8 mouse cellular contexts compared by ENCODE assay signal in the genomic region with DNA sequence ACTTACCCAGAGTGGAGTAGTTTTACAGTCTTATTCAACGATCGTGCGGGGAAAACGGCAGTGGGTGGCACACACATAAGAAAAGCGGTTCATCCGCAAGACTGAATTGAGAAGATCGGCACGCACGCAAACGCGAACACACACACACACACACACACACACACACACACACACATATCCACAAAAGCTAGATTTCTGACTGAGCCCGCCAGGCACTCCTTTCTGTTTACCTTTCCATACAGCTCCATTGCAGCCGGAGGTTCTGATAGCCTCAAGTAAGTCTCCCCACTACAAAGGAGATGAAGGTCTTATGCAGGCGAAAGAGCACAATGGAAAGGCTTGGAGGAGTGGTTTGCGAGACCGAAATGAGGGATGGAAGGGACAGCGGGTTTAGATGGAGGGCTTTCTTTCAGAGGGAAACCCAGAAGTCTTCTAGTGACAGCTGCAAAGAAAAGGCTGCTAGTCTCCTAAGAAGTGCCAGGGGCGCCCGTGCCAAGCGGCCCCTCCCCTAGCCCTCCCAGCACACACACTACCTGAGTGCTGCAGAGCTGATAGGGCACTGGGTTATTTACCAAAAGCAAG. TPM values are rescaled to one million over a fixed set of nuclear protein-coding genes. Genes with fewer than 3 reads are reported as not detected.
A peak's percentile ranks its signal among the peaks of the same experiment; 100 is the strongest.
DNase-seq lines count a peak whose midpoint lies in the region; ATAC-seq and TF ChIP-seq lines count a peak whose summit lies in the region.

A gene (minus strand): TSS at position 434 of the 582 bp plus-strand sequence.

- H3K27me3 ChIP-seq in heart, embryonic 10.5 days (ENCODE audit: insufficient read depth, poor library complexity, severe bottlenecking) = 0 out of 2 replicates have a peak, but pooled peaks cover 4% of the 10 kb centered on the region
- H3K27me3 ChIP-seq in heart, adult 2 months (ENCODE audit: control insufficient read depth, insufficient read depth, low read length) = peaks cover 4% of the 10 kb centered on the region
- peaks cover 23% of the 10 kb centered on the region for H3K27me3 ChIP-seq in forebrain, embryonic 10.5 days (ENCODE audit: poor library complexity, severe bottlenecking)

- H3K9me3 ChIP-seq in heart, embryonic 10.5 days = no peaks in the 10 kb centered on the region
- no peaks in the 10 kb centered on the region for H3K9me3 ChIP-seq in forebrain, embryonic 10.5 days

- 3% methylated on average over 20 of the region's 20 CpGs for WGBS in heart, embryonic 10.5 days
- WGBS in heart, adult 2 months = 3% methylated on average over 20 of the region's 20 CpGs
- under 1% methylated on average over 20 of the region's 20 CpGs for WGBS in forebrain, embryonic 10.5 days

- H3K4me1 ChIP-seq in heart, embryonic 10.5 days = peaks cover 9% of the 10 kb centered on the region
- H3K4me1 ChIP-seq in heart, adult 2 months (ENCODE audit: control insufficient read depth, insufficient read depth, low read length) = no peaks in the 10 kb centered on the region
- H3K4me1 ChIP-seq in forebrain, embryonic 10.5 days = peaks cover 22% of the 10 kb centered on the region

- H3K36me3 ChIP-seq in heart, embryonic 10.5 days = no peaks in the 10 kb centered on the region
- no peaks in the 10 kb centered on the region for H3K36me3 ChIP-seq in heart, adult 2 months (ENCODE audit: control insufficient read depth, insufficient read depth, low read length)
- H3K36me3 ChIP-seq in forebrain, embryonic 10.5 days (replicated peaks) = no peaks in the 10 kb centered on the region

- TF ChIP-seq POLR2A in heart, adult 2 months (IDR thresholded peaks at IDR 0.05; ENCODE audit: insufficient read depth, low read depth, low read length) = no peak

- H3K79me2 ChIP-seq in heart, adult 2 months (replicated peaks; ENCODE audit: control insufficient read depth, insufficient read depth, low read length) = no peaks in the 10 kb centered on the region

- TF ChIP-seq CTCF in heart, adult 2 months (IDR thresholded peaks at IDR 0.05) = no peak

- H3K4me3 ChIP-seq in heart, embryonic 10.5 days = peak within 1 kb of the TSS; percentile 61
- no peak within 1 kb of the TSS for H3K4me3 ChIP-seq in heart, adult 2 months
- peak within 1 kb of the TSS; percentile 61 for H3K4me3 ChIP-seq in forebrain, embryonic 10.5 days

- peak; percentile 8; the same call in 1 of the 2 replicates for ATAC-seq in megakaryocyte, adult 5-6 weeks (ENCODE audit: poor library complexity, severe bottlenecking)

- H3K9ac ChIP-seq in heart, adult 2 months (ENCODE audit: low read depth, low read length) = no peak within 1 kb of the TSS

- no peak within 1 kb of the TSS for H3K27ac ChIP-seq in heart, embryonic 10.5 days
- H3K27ac ChIP-seq in heart, adult 2 months = no peak within 1 kb of the TSS
- H3K27ac ChIP-seq in forebrain, embryonic 10.5 days = peak within 1 kb of the TSS; percentile 63

- DNase-seq in heart, embryonic 10.5 days (ENCODE audit: low spot score) = no peak
- no peak for DNase-seq in heart, adult 2 months
- no peak for DNase-seq in adrenal gland, postnatal 4 days (ENCODE audit: low spot score in 2 of 2)
- peak; percentile 34 for DNase-seq in forebrain, embryonic 10.5 days (ENCODE audit: extremely low spot score, low spot score)
- DNase-seq in left cerebral cortex, adult 8-10 months (ENCODE audit: low spot score in 2 of 2) = no peak
- no peak for DNase-seq in ovary, postnatal 36 days (ENCODE audit: low spot score)
- no peak for DNase-seq in gastrocnemius, postnatal 4 days (ENCODE audit: low spot score in 2 of 2)

- no peak for TF ChIP-seq EP300 in heart, adult 2 months (IDR thresholded peaks at IDR 0.05; ENCODE audit: insufficient read depth, low read depth, low read length)

- intact Hi-C loops in heart, adult 2 months (cut with DNase I) = no loop called here

RNA-seq across cellular contexts. Expression of the gene that starts here (rescaled TPM):
- 0.09 and 0.54 TPM in 2 replicates for polyA plus RNA-seq in heart, embryonic 10.5 days (2016; fragmentation: Nextera tagmentation; extraction: Ambion mirVana)
- total RNA-seq in heart, adult 2 months (2021) = under 1 TPM in 1 of 2 experiments, not detected in 1; 0.20 TPM
- 0.16 and 0.41 TPM in 2 replicates for polyA plus RNA-seq in heart, adult 2 months (2012; rRNA removed)
- total RNA-seq in adrenal gland, postnatal 4 days (2021) = 10 to 100 TPM; 35.8 to 41.8 TPM
- polyA plus RNA-seq in forebrain, embryonic 10.5 days (2016; fragmentation: Nextera tagmentation; extraction: Ambion mirVana) = 2.8 and 3.9 TPM in 2 replicates
- 100 to 1,000 TPM; 159 to 189 (median 175) TPM for total RNA-seq in left cerebral cortex, adult 8-10 months (2022)
- total RNA-seq in megakaryocyte, adult 5-6 weeks (2015) = not detected in 2 replicates
- total RNA-seq in megakaryocyte, adult 5-6 weeks (2017) = not detected in 2 replicates
- total RNA-seq in gastrocnemius, postnatal 4 days (2021) = under 1 TPM; 0.12 to 0.13 TPM

Comparison
In these comparisons a context has a peak if more than half of its experiments do, and no peak if none do; other contexts are left out.
1. RNA of the gene that starts here (total RNA-seq): 159 to 189 TPM in left cerebral cortex, adult 8-10 months and 35.8 to 41.8 TPM in adrenal gland, postnatal 4 days; 0.20 TPM in heart, adult 2 months, 0.12 to 0.13 TPM in gastrocnemius, postnatal 4 days and not detected in megakaryocyte, adult 5-6 weeks; every median in the first group is over 10 times any median in the second.
2. Peak in ATAC-seq in megakaryocyte, adult 5-6 weeks; RNA of the gene not detected or under 1 TPM.